Mouse (Mus musculus) CH12.LX (cell line): ENCODE measurements around the gene Terb2. TPM values are rescaled to one million over a fixed set of nuclear protein-coding genes. Genes with fewer than 3 reads are reported as not detected.

Source experiments
- DNase-seq: peaks from one replicate; pipeline ENCODE4 v3.0.0-alpha.2; 2013; ENCODE audit errors: extremely low read depth
- H3K27ac ChIP-seq: 2 replicates; pipeline ENCODE4 v1.5.1; 2012; ENCODE audit warnings: low read depth, mild to moderate bottlenecking, control low read depth, moderate library complexity; ENCODE audit not compliant: insufficient read depth
- H3K27me3 ChIP-seq: replicated peaks from 2 replicates; pipeline ENCODE3; 2012; ENCODE audit warnings: inconsistent platforms
- H3K36me3 ChIP-seq, 2 experiments: replicated peaks in 1 of 2; 2 replicates each; pipeline versions ENCODE3 to v1.6.1; 2012; ENCODE audit warnings: inconsistent platforms in 1 of 2, low read length in 1 of 2, mild to moderate bottlenecking in 1 of 2, mixed read lengths in 1 of 2, moderate library complexity in 1 of 2; ENCODE audit not compliant: control insufficient read depth in 1 of 2, insufficient read depth in 1 of 2
- H3K4me1 ChIP-seq, 2 experiments: 2 replicates each; pipeline ENCODE4 v1.6.1; 2012; ENCODE audit warnings: inconsistent platforms in 1 of 2, moderate library complexity in 1 of 2; ENCODE audit not compliant: insufficient read depth in 2 of 2, control insufficient read depth in 1 of 2
- H3K4me2 ChIP-seq: 2 replicates; pipeline ENCODE4 v1.6.1; 2012; ENCODE audit warnings: low read depth, mild to moderate bottlenecking, control low read depth; ENCODE audit not compliant: poor library complexity, insufficient read depth, severe bottlenecking
- H3K4me3 ChIP-seq, 3 experiments: fragments of 150-350 bp in 1 of 3; sonication (generic) in 1 of 3; replicated peaks in 1 of 3; 2 replicates each; pipeline versions ENCODE3 to v1.5.1; 2011 to 2012; ENCODE audit warnings: low read depth in 2 of 3, low read length in 2 of 3, mild to moderate bottlenecking in 2 of 3, moderate library complexity in 2 of 3, control low read depth in 1 of 3, improper control_type of control experiment in 1 of 3, inconsistent platforms in 1 of 3, mixed read lengths in 1 of 3; ENCODE audit not compliant: poor library complexity in 1 of 3
- H3K79me2 ChIP-seq: replicated peaks from 2 replicates; pipeline ENCODE4 v1.6.1; 2012; ENCODE audit warnings: mild to moderate bottlenecking, moderate library complexity; ENCODE audit not compliant: control insufficient read depth, poor library complexity, insufficient read depth, severe bottlenecking; ENCODE audit errors: extremely low read depth
- H3K9ac ChIP-seq: 2 replicates; pipeline ENCODE4 v1.6.1; 2012; ENCODE audit warnings: low read depth, mild to moderate bottlenecking, control low read depth, moderate library complexity; ENCODE audit not compliant: insufficient read depth
- H3K9me3 ChIP-seq: replicated peaks from 2 replicates; pipeline ENCODE3; 2012; ENCODE audit warnings: low read length, inconsistent platforms, mixed read lengths
- BHLHE40 ChIP-seq: IDR thresholded peaks from 2 replicates; pipeline ENCODE4 v1.6.1; 2011; ENCODE audit warnings: mild to moderate bottlenecking, low read depth, low read length, improper control_type of control experiment
- CHD2 ChIP-seq: IDR thresholded peaks from 2 replicates; pipeline ENCODE4 v1.6.1; 2011; ENCODE audit warnings: low read length, improper control_type of control experiment
- CTCF ChIP-seq, 2 experiments: IDR thresholded peaks in 1 of 2; conservative IDR thresholded peaks in 1 of 2; 2 replicates each; pipeline ENCODE4 v1.5.1; 2011 to 2012; ENCODE audit warnings: low read depth in 2 of 2, low read length in 2 of 2, improper control_type of control experiment in 1 of 2, inconsistent platforms in 1 of 2, mild to moderate bottlenecking in 1 of 2, moderate library complexity in 1 of 2
- ELF1 ChIP-seq: IDR thresholded peaks from 2 replicates; pipeline ENCODE4 v1.6.1; 2014; ENCODE audit warnings: low read depth, mild to moderate bottlenecking, inconsistent platforms, low read length, improper control_type of control experiment
- EP300 ChIP-seq: IDR thresholded peaks from 2 replicates; pipeline ENCODE4 v1.6.1; 2011; ENCODE audit warnings: low read length, improper control_type of control experiment
- HCFC1 ChIP-seq: IDR thresholded peaks from 2 replicates; pipeline ENCODE4 v1.6.1; 2012; ENCODE audit warnings: low read depth, mild to moderate bottlenecking, inconsistent platforms, low read length, improper control_type of control experiment
- IRF4 ChIP-seq: IDR thresholded peaks from 2 replicates; pipeline ENCODE4 v1.6.1; 2014; ENCODE audit warnings: low read depth, mild to moderate bottlenecking, inconsistent platforms, low read length, improper control_type of control experiment
- JUN ChIP-seq: IDR thresholded peaks from 2 replicates; pipeline ENCODE4 v1.6.1; 2011; ENCODE audit warnings: low read depth, mild to moderate bottlenecking, low read length, improper control_type of control experiment, moderate library complexity; ENCODE audit not compliant: insufficient read depth
- JUND ChIP-seq: conservative IDR thresholded peaks from 2 replicates; pipeline ENCODE4 v1.6.1; 2011; ENCODE audit warnings: low read depth, low read length, improper control_type of control experiment
- MAFK ChIP-seq: IDR thresholded peaks from 2 replicates; pipeline ENCODE4 v1.6.1; 2011; ENCODE audit warnings: low read length, improper control_type of control experiment; ENCODE audit not compliant: insufficient replicate concordance
- MAX ChIP-seq: IDR thresholded peaks from 2 replicates; pipeline ENCODE4 v1.6.1; 2011; ENCODE audit warnings: low read length, improper control_type of control experiment
- MEF2A ChIP-seq: IDR thresholded peaks from 2 replicates; pipeline ENCODE4 v1.6.1; 2014; ENCODE audit warnings: low read depth, mild to moderate bottlenecking, inconsistent platforms, low read length, improper control_type of control experiment, borderline replicate concordance
- MYC ChIP-seq: IDR thresholded peaks from 2 replicates; pipeline ENCODE4 v1.6.1; 2011; ENCODE audit warnings: low read depth, mild to moderate bottlenecking, improper control_type of control experiment, low read length
- NRF1 ChIP-seq: IDR thresholded peaks from 2 replicates; pipeline ENCODE4 v1.6.1; 2014; ENCODE audit warnings: low read depth, mild to moderate bottlenecking, inconsistent platforms, low read length, improper control_type of control experiment, moderate library complexity
- RAD21 ChIP-seq: IDR thresholded peaks from 2 replicates; pipeline ENCODE4 v1.6.1; 2011; ENCODE audit warnings: low read depth, mild to moderate bottlenecking, low read length, improper control_type of control experiment, moderate library complexity
- SIN3A ChIP-seq: IDR thresholded peaks from 2 replicates; pipeline ENCODE4 v1.6.1; 2012; ENCODE audit warnings: low read length, improper control_type of control experiment, inconsistent platforms
- SMC3 ChIP-seq: IDR thresholded peaks from 2 replicates; pipeline ENCODE4 v1.6.1; 2011; ENCODE audit warnings: low read depth, low read length, improper control_type of control experiment
- TBP ChIP-seq: conservative IDR thresholded peaks from 2 replicates; pipeline ENCODE4 v1.6.1; 2011; ENCODE audit warnings: low read depth, low read length, improper control_type of control experiment
- TCF12 ChIP-seq: IDR thresholded peaks from 2 replicates; pipeline ENCODE4 v1.6.1; 2014; ENCODE audit warnings: low read depth, mild to moderate bottlenecking, inconsistent platforms, low read length, improper control_type of control experiment
- UBTF ChIP-seq: IDR thresholded peaks from 2 replicates; pipeline ENCODE4 v1.6.1; 2012; ENCODE audit warnings: low read depth, mild to moderate bottlenecking, inconsistent platforms, low read length, improper control_type of control experiment, moderate library complexity
- USF1 ChIP-seq: IDR thresholded peaks from 2 replicates; pipeline ENCODE4 v1.6.1; 2014; ENCODE audit warnings: low read depth, mild to moderate bottlenecking, inconsistent platforms, low read length, improper control_type of control experiment
- USF2 ChIP-seq: conservative IDR thresholded peaks from 2 replicates; pipeline ENCODE4 v1.6.1; 2011; ENCODE audit warnings: low read depth, low read length, improper control_type of control experiment
- ZC3H11A ChIP-seq: IDR thresholded peaks from 2 replicates; pipeline ENCODE4 v1.6.1; 2012; ENCODE audit warnings: low read depth, mild to moderate bottlenecking, inconsistent platforms, low read length, improper control_type of control experiment
- ZMIZ1 ChIP-seq: IDR thresholded peaks from 2 replicates; pipeline ENCODE4 v1.6.1; 2012; ENCODE audit warnings: low read depth, mild to moderate bottlenecking, inconsistent platforms, low read length, improper control_type of control experiment
- ZNF384 ChIP-seq: IDR thresholded peaks from 2 replicates; pipeline ENCODE4 v1.6.1; 2012; ENCODE audit warnings: low read depth, low read length, improper control_type of control experiment, inconsistent platforms
- dilution Hi-C: fragments of 300-500 bp; cut with MboI; formaldehyde crosslinking; loops from 2 replicates; pipeline ENCODE4 v1.14.3; 2020; ENCODE audit warnings: low sequenced_read_pairs; ENCODE audit not compliant: extremely low pct_unique_long_range_greater_than_20kb, extremely low pct_ligation_motif_present
- in situ Hi-C: fragments of 300-500 bp; cut with MboI; formaldehyde crosslinking; loops from 3 replicates; pipeline ENCODE4 v1.14.3; 2019; ENCODE audit warnings: low sequenced_read_pairs, low pct_ligation_motif_present, low pct_unique_long_range_greater_than_20kb, mixed read lengths
- polyA plus RNA-seq: library from polyadenylated mRNA; unstranded; fragments of >175 nt; gene quantifications from 2 replicates; pipeline ENCODE4 v1.2.1, GENCODE M21; 2012; ENCODE audit warnings: low read depth; ENCODE audit not compliant: insufficient read length
- total RNA-seq, 2 experiments: library from RNA; depleted of rRNA; stranded (reverse); fragments of 300-350 nt in 1 of 2; fragments of >200 nt in 1 of 2; gene quantifications; 2 replicates each; pipeline ENCODE4 v1.2.3; 2012 to 2014

Gene Terb2
- total and polyA plus RNA-seq, 3 experiments = not detected

GRCm38 (mm10) chr2:122158362-122158802 is 27.7 kb upstream of the Terb2 start:
- Histone ChIP-seq H3K4me1 (peaks cover 16 to 80% of the 10 kb centered on the region in 2 experiments), H3K4me2 (no peak overlapping the region), H3K4me3 (no peak overlapping the region), H3K9me3 (peaks cover 4% of the 10 kb centered on the region), H3K79me2 (peaks cover 5% of the 10 kb centered on the region), H3K27me3 (no peaks in the 10 kb centered on the region), H3K9ac (no peak overlapping the region), H3K36me3 (peaks cover 22 to 36% of the 10 kb centered on the region in 2 experiments), H3K27ac (no peak overlapping the region)
- TF ChIP-seq NRF1 = no peak
- no peak for TF ChIP-seq BHLHE40
- 0 out of 2 replicates have a peak, but pooled peaks have one; percentile 22 for TF ChIP-seq SIN3A
- no peak for TF ChIP-seq JUN
- dilution Hi-C loops (no loop called here), in situ Hi-C loops (loop anchor here (5.0 kb wide), 1 partner anchor 86 kb away; no protein-coding TSS in a partner anchor)
- no peak for DNase-seq

GRCm38 (mm10) chr2:122159667-122160066 is 26.4 kb upstream of the Terb2 start:
- no peak overlapping the region for H3K4me2 ChIP-seq
- H3K4me3 ChIP-seq = no peak overlapping the region
- peaks cover 13 to 84% of the 10 kb centered on the region in 2 experiments for H3K4me1 ChIP-seq
- DNase-seq = no peak
- no peaks in the 10 kb centered on the region for H3K79me2 ChIP-seq
- no peak for TF ChIP-seq TBP
- no peak for TF ChIP-seq SIN3A
- TF ChIP-seq ZC3H11A = no peak
- TF ChIP-seq ZNF384 = no peak
- no peak for TF ChIP-seq USF2
- TF ChIP-seq CHD2 = no peak
- no peak for TF ChIP-seq SMC3
- TF ChIP-seq MAFK = no peak
- in situ Hi-C loops (loop anchor here (5.0 kb wide), 2 partner anchors 42 to 87 kb away; partner anchors contain the start of gene Spg11), dilution Hi-C loops (no loop called here)
- peaks cover 13 to 24% of the 10 kb centered on the region in 2 experiments for H3K36me3 ChIP-seq
- peaks cover 4% of the 10 kb centered on the region for H3K9me3 ChIP-seq
- H3K27ac ChIP-seq = no peak overlapping the region
- H3K27me3 ChIP-seq = no peaks in the 10 kb centered on the region
- no peak overlapping the region for H3K9ac ChIP-seq

- dilution Hi-C loops = no loop called here
- TF ChIP-seq ZC3H11A = peak; percentile 58; the same call in 1 of the 2 replicates
- TF ChIP-seq IRF4 = peak; percentile 38; the same call in 1 of the 2 replicates
- no peak for TF ChIP-seq ELF1
- no peak for TF ChIP-seq HCFC1
- TF ChIP-seq CTCF (conservative IDR thresholded peaks at IDR 0.05 in 1 of 2, IDR thresholded peaks at IDR 0.05 in 1 of 2; ENCODE audit: low read depth in 2 of 2, low read length in 2 of 2) = peak; percentile 34 to 91; a peak in 3 of 4 replicates
- TF ChIP-seq NRF1 = no peak
- peak; percentile 63; the same call in 1 of the 2 replicates for TF ChIP-seq MYC
- TF ChIP-seq MAFK = 0 out of 2 replicates have a peak, but pooled peaks have one; percentile 26
- TF ChIP-seq RAD21 = peak; percentile 79
- no peak for TF ChIP-seq UBTF
- TF ChIP-seq ZMIZ1 = no peak
- TF ChIP-seq EP300 = 0 out of 2 replicates have a peak, but pooled peaks have one; percentile 14
- TF ChIP-seq USF1 = no peak
- peak; percentile 52; the same call in 1 of the 2 replicates for TF ChIP-seq JUND
- TF ChIP-seq TCF12 = peak; percentile 21; the same call in 1 of the 2 replicates
- peak; percentile 46; the same call in 1 of the 2 replicates for TF ChIP-seq MEF2A
- 0 out of 2 replicates have a peak, but pooled peaks have one; percentile 13 for TF ChIP-seq MAX
These were observed 25.4 kb upstream of the Terb2 start, which contains the start of gene Trim69 for GRCm38 (mm10) chr2:122160680-122161079. TSS of gene Trim69 (plus strand) at chr2:122160700.

More at GRCm38 (mm10) chr2:122160680-122161079, 25.4 kb upstream of the Terb2 start, which contains the start of gene Trim69:
- Histone ChIP-seq H3K4me1 (peaks cover 11 to 75% of the 10 kb centered on the region in 2 experiments), H3K9ac (peak within 1 kb of the TSS; percentile 75), H3K9me3 (peaks cover 4% of the 10 kb centered on the region), H3K4me2 (peak within 1 kb of the TSS; percentile 94), H3K79me2 (no peaks in the 10 kb centered on the region), H3K27ac (peak within 1 kb of the TSS; percentile 96), H3K4me3 (peak within 1 kb of the TSS in 2 of 3 experiments; percentile 8 to 45), H3K36me3 (peaks cover 3 to 14% of the 10 kb centered on the region in 2 experiments), H3K27me3 (no peaks in the 10 kb centered on the region)
- DNase-seq = peak; percentile 87
- in situ Hi-C loops = loop anchor here (5.0 kb wide), 1 partner anchor 43 kb away; the partner anchor contains the start of gene Spg11
